Comparison of ENCODE assay signal across 22 mouse cellular contexts in genomic region chr14:75170546-75170945, GRCm38 (mm10). TPM values are rescaled to one million over a fixed set of nuclear protein-coding genes. Genes with fewer than 3 reads are reported as not detected.
DNase-seq lines count a peak whose midpoint lies in the region; ATAC-seq and TF ChIP-seq lines count a peak whose summit lies in the region.
"Had no signal": no experiment of that assay in that cellular context is flagged by ENCODE, and none has a peak within 500 bp of the region (broad histone marks: within the 10 kb centered on the region; RNA-seq: fewer than 3 reads in every experiment).

No protein-coding gene starts in this region.

- WGBS in heart, embryonic 13.5 days = 33% methylated on average over 1 of the region's 1 CpGs

- no peak for DNase-seq in heart, postnatal 25 days (ENCODE audit: low spot score)
- no peak for DNase-seq in layer of hippocampus, adult 2 months (ENCODE audit: low spot score in 2 of 2)
- DNase-seq in layer of hippocampus, adult 9-11 months = no peak
- no peak for DNase-seq in ovary, postnatal 36 days (ENCODE audit: low spot score)
- no peak for DNase-seq in cerebellum, adult 9-11 months
- DNase-seq: adrenal gland, adult 2 months; adrenal gland, postnatal 25 days; cerebellum, adult 2 months; cerebellum, postnatal 14 days; gastrocnemius, postnatal 10 days; heart, postnatal 36 days had no signal

- H3K36me3 ChIP-seq in heart, embryonic 13.5 days = no peaks in the 10 kb centered on the region
- H3K36me3 ChIP-seq: embryonic facial prominence, embryonic 13.5 days; forebrain, embryonic 12.5 days; hindbrain, embryonic 12.5 days had no signal

- no peak overlapping the region for H3K4me2 ChIP-seq in heart, embryonic 13.5 days
- H3K4me2 ChIP-seq: embryonic facial prominence, embryonic 13.5 days; forebrain, embryonic 12.5 days; hindbrain, embryonic 12.5 days had no signal

- ATAC-seq in heart, embryonic 13.5 days (ENCODE audit: extremely low read depth, insufficient number of reproducible peaks, low FRiP score, low TSS enrichment) = no peak
- 0 out of 2 replicates have a peak, but pooled peaks have one; percentile 17 for ATAC-seq in common myeloid progenitor, adult 5-6 weeks (replicated peaks; ENCODE audit: low read depth, poor library complexity, severe bottlenecking)
- ATAC-seq: forebrain, embryonic 16.5 days; hindbrain, embryonic 16.5 days; inflammation-experienced regulatory T-cells, adult 6 months; intestine, postnatal 0 days had no signal

- H3K4me3 ChIP-seq in heart, embryonic 13.5 days = no peak overlapping the region
- no peak overlapping the region for H3K4me3 ChIP-seq in layer of hippocampus, adult 2 months
- H3K4me3 ChIP-seq: embryonic facial prominence, embryonic 13.5 days; forebrain, embryonic 12.5 days; hindbrain, embryonic 12.5 days had no signal

- peaks cover 15% of the 10 kb centered on the region for H3K4me1 ChIP-seq in heart, embryonic 13.5 days
- H3K4me1 ChIP-seq: embryonic facial prominence, embryonic 13.5 days; forebrain, embryonic 12.5 days; hindbrain, embryonic 12.5 days had no signal

- H3K9me3 ChIP-seq in heart, embryonic 13.5 days = no peaks in the 10 kb centered on the region
- H3K9me3 ChIP-seq: embryonic facial prominence, embryonic 13.5 days; forebrain, embryonic 12.5 days; hindbrain, embryonic 12.5 days had no signal

- no peak for TF ChIP-seq CTCF in layer of hippocampus, adult 2 months (conservative IDR thresholded peaks at IDR 0.05)

- no peaks in the 10 kb centered on the region for H3K27me3 ChIP-seq in heart, embryonic 13.5 days (replicated peaks)
- H3K27me3 ChIP-seq: CH12.LX; embryonic facial prominence, embryonic 13.5 days; forebrain, embryonic 12.5 days; hindbrain, embryonic 12.5 days had no signal

- H3K9ac ChIP-seq in heart, embryonic 13.5 days = no peak overlapping the region
- H3K9ac ChIP-seq: embryonic facial prominence, embryonic 13.5 days; forebrain, embryonic 12.5 days; hindbrain, embryonic 12.5 days had no signal

- 0 out of 2 replicates have a peak overlapping the region, but pooled peaks have one; percentile 3 for H3K27ac ChIP-seq in heart, embryonic 13.5 days (replicated peaks)
- H3K27ac ChIP-seq in layer of hippocampus, adult 2 months = 0 out of 2 replicates have a peak overlapping the region, but pooled peaks have one; percentile 32
- H3K27ac ChIP-seq: embryonic facial prominence, embryonic 13.5 days; forebrain, embryonic 12.5 days; hindbrain, embryonic 12.5 days had no signal

- intact Hi-C loops in heart, postnatal 25 days (cut with DNase I) = no loop called here

RNA-seq across cellular contexts. Expression of gene Lcp1, which starts 39.6 kb away (rescaled TPM):
- polyA plus RNA-seq in heart, embryonic 13.5 days (2015; fragmentation: Nextera tagmentation; extraction: Ambion mirVana) = 24.5 and 29.1 TPM in 2 replicates
- 10 to 100 TPM; 12.9 to 13.0 TPM for total RNA-seq in heart, postnatal 25 days (2021)
- 1 to 10 TPM; 6.6 to 8.8 TPM for total RNA-seq in layer of hippocampus, adult 2 months (2021)
- 244 and 283 TPM in 2 replicates for total RNA-seq in common myeloid progenitor, adult 5-6 weeks (2017)

RNA-seq across cellular contexts. Expression of gene Lrrc63, which starts 39.9 kb away (rescaled TPM):
- polyA plus RNA-seq in heart, embryonic 13.5 days (2015; fragmentation: Nextera tagmentation; extraction: Ambion mirVana) = 0.11 TPM in 1 of 2 replicates, not detected in the other
- not detected for total RNA-seq in heart, postnatal 25 days (2021)
- total RNA-seq in layer of hippocampus, adult 2 months (2021) = not detected
- total RNA-seq in common myeloid progenitor, adult 5-6 weeks (2017) = not detected in 2 replicates
- total RNA-seq: adrenal gland, adult 2 months; adrenal gland, postnatal 25 days; CH12.LX; gastrocnemius, postnatal 10 days; gastrocnemius, postnatal 4 days; heart, postnatal 36 days had no signal
- polyA plus RNA-seq: adrenal gland, adult 2 months; embryonic facial prominence, embryonic 13.5 days; forebrain, embryonic 16.5 days; inflammation-experienced regulatory T-cells, adult 6 months; intestine, postnatal 0 days had no signal

Comparison
In these comparisons a context has a peak if more than half of its experiments do, and no peak if none do; other contexts are left out.
1. RNA of gene Lcp1, which starts 39.6 kb away (total RNA-seq): 244 to 283 TPM in common myeloid progenitor, adult 5-6 weeks; 12.9 to 13.0 TPM in heart, postnatal 25 days and 6.6 to 8.8 TPM in layer of hippocampus, adult 2 months; every median in the first group is over 10 times any median in the second.